Mouse (Mus musculus) left cerebral cortex, adult 9 months (tissue): ENCODE measurements at regions not wholly inside any gene's neighbourhood (a gene's known extent, or its start where the extent isn't known, plus 50 kb on each side); places are given as distances from the start of the nearest gene placed in this dataset.
"Not testable (repeated sequence)": the region's sequence is repeated elsewhere in the genome, so short reads cannot be mapped to it uniquely, and the experiment has no call there.

Source experiments
- DNase-seq, 2 experiments: peaks; one replicate each; pipeline ENCODE4 v3.0.0; 2022; ENCODE audit warnings: low spot score in 2 of 2

DNA sequence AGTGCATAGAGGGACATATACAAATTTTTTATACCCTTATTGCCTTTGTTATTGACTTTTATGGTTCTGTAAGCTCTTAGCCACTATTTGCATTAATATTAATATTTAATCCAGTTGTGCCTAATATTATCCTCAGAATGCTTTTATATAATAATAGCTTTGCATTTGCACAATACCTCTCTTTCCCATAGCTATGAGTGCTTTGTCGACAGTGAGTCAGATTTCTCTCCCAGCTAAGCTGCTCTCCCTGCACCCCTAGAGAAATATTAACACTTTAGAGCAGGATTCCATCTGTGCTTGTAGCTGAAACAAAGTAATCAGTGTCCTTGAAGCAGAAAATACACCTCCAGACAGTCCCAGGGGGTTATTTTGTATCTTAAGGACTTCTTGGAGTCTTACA is 288.6 kb upstream of the Arglu1 start:
- DNase-seq = no peak

DNA sequence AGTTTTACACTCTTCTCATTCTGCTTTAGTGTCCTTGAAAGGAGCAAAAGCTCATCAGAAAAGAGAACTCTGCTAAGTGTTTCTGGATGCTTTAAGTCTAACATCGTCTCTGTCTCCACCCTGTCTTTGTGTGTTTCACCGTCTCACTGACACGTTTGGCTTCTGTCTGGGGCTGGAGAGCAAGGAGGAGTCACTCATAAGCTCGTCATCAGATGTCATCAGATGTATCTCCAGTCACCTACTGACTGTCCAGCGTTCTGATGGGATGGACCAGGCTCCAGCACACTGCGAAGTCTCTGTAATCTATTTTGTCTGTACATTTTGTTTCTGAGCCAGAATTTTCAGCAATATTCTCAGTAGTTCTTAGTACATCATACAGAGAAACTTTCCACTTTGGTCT is 283.4 kb upstream of the Arglu1 start:
- DNase-seq = no peak

DNA sequence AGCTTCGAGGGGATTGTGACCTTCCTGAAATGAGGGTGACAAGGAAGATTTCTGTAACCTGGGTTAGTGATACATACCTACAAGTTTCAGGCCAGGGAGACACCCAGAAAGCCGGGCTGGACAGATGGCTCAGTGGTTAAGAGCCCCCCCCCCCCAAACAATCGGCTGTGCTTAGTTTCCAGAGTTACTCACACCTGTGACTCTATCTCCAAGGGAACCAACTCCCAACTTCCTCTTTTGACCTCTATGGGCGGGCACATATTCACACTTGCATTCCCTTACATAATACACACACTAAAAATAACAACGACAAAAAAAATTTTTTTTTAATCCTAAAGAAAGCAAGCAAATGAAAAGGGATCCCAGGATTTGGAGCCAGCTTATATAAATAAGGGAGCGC is 283.0 kb upstream of the Arglu1 start:
- no peak for DNase-seq

DNA sequence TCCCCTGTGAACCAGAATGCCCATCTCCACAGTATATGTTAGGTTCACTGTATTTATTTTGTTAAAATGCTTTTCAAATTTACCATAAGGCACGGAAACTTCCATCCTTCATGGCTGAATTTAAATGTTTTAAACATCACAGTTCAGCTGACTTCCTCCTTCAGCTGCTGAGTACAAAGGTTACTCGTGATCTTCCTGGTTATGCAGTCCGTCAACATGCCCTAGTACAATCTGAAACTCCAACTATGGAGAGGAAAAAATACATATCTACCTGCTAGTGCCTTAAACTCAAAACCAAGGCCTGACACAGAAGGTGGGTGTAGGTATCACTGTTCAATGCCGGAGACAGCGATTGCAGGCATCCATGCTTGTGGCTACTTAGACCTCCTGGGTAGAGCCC is 280.5 kb upstream of the Arglu1 start:
- DNase-seq = no peak

DNA sequence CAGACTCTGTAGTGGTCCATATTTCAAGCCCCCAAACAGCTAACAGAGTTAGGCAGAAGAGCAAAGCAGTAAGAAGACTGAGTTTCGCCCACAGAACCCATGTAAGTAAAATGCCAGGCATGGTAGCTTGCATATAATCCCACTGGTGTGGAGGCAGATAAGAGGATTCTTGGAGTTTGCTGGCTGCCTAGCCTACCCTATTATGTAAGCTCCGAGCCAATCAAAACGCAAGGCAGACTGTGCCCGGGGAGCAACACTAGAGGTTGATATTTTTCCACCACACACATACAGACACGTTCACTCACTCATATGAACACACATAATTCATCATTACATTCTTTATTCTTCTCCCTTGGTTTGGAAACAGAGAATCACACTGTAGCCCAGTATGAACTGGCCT is 280.0 kb upstream of the Arglu1 start:
- no peak for DNase-seq

DNA sequence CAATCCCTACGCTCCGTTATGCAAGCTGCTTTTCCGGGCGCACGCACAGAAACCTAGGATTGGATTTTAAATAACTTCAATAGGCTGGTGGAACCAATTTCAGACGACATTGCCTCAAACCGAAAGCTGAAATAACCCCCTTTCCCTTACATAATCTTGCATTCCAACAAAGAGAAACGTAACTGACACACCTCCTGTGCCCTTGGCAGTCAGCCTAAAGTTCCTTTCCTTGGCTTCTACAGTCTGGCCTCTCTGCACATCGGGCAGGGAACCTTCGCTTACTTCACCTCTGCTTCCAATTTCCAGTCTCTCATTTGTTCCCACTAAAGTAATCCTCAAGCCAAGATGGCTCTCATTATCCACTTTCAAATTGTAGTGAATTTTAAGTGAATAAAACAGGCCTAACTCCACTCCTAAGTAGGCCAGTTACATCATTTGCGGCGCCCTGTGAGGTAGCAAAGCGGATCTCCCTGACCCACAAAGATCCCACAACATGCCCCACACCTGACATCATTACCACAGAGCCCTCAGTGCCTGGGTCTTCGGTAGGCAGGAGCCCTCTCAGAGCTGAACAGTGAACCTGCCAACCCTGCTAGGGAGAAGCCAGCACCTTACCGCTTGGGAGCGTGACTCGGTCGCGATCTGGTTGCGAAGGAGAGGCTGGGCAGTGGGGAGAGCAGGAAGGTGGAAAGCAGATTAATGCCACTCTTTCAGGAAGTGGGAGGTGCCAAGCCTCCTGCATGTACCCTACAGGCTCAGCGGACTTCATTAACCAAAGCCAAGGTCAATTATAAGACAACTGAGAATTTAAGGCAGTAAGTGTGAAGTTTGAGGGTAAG is 279.0 kb upstream of the Arglu1 start:
- DNase-seq = no peak

DNA sequence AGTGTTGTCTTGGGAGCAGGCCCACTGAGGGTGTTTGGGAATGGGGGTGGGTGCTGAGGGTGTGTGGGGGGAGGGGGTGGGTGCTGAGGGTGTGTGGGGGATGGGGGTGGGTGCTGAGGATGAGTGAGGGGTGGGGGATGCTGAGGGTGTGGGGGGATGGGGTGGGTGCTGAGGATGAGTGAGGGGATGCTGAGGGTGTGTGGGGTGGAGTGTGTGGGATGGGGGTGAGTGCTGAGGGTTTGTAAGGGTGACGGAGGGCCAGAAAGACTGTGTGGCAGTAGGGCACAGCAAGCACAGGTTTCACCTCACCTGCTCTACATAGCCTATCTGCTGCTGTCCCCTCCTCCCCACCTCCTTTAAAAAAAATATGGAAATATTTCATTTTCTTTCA is 276.3 kb upstream of the Arglu1 start:
- no peak for DNase-seq

DNA sequence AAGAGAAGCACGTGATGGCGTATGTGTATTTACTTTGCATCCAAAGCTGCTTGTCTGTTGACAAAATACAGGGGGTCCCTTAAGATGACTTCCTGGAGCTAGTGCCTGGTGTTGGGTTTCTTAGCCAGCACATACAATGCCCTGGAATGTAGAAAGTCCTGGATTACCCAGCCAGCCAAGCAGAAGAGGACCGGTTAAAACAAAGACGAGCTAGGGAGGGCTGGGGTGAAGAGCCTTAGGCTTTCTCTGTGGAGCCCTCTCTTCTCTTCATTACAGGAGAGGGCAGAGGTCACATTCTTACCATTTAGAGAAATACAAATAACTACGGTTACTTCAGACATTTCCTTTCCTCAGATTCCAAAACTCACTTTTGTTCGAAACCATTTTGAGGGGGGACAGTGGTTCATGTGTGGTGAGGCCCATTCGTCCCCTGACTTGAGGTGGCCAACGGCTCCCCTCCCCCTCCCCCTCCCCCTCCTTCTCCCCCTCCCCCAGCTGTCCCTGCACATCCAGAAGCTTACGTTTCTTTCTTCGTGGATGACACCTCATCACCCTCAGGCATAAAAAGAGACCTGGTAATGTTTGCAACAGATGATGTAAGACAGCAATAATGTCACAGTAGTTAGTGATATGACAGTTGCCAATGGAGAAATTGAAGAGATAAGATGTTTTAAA is 275.8 kb upstream of the Arglu1 start:
- DNase-seq = no peak

DNA sequence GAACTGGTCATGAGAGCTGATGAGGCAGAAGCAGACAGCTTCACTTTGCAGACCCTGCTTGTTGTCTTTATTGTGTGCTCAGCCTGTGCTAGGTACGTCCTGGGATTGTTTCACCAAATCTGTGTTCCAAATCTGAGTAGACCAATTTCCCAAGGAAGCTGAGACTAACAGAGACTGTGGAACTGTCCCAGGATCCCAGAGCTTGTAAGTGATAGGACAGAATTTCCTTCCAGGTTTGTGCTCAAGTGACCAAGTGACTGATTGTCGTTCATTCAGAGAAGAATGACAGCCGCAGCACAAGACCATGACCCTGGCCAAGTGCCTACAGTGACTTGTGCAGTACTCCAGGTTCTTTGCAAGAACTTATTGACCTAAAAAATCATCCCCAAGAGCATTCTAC is 269.9 kb upstream of the Arglu1 start:
- no peak for DNase-seq

DNA sequence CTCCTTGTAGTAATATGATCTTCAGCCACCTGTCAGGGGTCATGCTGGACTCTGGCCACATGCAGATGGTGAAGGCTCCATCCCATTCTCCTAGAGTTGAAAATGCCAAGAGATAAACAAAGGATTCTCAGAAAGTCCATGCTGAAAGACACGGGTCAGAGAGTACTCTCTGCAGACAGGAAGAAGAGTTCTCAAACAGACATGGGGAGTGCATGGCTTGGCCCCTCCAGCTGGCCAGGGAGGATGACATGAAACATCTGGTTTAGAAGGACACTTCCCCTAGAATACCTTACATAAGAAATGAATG is 269.4 kb upstream of the Arglu1 start:
- DNase-seq = no peak

DNA sequence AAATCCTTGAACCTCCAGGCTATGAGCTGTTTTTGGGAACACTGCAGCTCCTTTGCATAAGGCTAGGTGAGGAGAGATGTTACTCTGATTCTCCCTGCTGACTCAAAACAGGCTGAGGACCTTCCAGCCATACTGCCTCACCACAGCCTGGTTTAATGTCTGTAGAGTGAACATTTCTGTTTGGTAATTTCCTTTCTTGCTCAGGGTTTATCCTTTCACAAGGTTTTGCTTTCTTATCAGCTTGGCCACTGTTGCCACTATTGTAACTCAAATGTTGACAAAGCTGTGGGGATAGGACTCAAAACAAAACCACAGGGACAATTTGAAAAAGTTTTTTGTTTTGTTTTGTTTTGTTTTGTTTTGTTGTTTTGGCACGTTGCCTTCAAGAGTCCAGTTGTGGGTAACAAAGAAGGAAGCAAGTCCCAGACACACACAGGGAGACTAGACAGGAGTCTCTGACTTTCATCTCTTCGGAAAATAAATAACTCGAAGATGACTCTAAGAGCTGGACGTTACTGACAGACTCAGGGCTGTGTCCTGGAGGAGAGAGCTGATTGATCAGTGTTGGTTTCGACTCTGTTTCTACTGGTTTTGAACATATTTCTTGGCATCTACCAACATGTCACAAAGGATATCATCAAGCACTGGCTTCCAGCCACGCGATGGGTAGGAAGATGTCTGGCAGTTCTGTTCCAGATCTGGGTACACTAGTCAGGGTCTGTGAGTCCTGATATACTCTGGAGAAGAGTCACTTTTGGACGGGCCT is 268.9 kb upstream of the Arglu1 start:
- DNase-seq = no peak

DNA sequence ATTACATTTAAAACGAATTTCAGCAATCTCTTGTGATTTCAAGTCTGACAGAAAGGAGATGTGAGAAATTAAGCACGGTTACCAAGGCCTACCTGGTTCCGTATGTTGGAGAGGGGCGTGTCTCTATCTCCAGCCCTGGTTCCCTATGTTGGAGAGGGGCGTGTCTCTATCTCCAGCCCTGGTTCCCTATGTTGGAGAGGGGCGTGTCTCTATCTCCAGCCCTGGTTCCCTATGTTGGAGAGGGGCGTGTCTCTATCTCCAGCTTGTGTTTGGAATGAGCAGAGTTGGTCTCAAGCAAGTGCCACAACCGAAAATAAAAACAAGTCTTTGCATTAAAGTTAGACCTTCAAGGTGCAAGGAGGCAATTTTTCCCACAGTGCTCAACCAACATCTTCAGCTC is 267.8 kb upstream of the Arglu1 start:
- not testable (repeated sequence) for DNase-seq

DNA sequence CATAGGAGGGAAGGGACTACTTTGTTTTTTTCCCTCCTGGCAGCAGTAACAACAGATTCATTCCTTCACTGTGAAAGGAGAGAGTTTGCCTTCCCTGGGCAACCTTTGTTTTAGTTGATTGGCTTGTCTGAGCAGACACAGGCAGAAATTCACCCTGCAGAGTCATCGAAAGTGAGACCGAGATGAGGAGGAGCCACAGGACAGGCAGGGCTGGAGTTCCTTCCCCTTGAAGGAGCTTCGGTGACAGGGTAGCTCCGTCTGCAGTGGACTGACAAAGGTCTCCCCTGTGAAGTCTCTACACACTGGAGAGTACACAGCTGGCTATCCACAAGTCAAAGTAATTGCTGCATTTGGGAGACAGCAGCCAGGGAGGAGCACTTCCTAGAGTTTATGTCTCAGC is 261.9 kb upstream of the Arglu1 start:
- no peak for DNase-seq

DNA sequence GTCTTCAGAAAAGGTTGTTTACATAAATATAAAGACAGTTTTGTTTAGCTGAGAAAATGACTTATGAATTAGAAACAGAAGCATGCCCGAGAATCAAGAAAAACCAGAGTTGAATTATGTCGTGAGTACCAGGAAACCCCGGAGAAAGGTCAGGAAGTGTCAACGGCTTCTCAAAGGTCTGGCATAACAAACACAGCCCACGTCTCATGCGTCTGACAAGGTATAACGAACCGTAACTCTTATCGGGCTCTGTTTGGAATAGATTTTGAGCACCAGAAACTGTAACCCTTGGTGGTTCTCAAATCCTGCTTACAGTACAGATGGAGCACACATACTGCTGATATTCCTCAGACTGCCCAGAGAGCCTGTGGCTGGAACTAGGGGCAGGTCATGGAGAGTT is 260.9 kb upstream of the Arglu1 start:
- DNase-seq = no peak

DNA sequence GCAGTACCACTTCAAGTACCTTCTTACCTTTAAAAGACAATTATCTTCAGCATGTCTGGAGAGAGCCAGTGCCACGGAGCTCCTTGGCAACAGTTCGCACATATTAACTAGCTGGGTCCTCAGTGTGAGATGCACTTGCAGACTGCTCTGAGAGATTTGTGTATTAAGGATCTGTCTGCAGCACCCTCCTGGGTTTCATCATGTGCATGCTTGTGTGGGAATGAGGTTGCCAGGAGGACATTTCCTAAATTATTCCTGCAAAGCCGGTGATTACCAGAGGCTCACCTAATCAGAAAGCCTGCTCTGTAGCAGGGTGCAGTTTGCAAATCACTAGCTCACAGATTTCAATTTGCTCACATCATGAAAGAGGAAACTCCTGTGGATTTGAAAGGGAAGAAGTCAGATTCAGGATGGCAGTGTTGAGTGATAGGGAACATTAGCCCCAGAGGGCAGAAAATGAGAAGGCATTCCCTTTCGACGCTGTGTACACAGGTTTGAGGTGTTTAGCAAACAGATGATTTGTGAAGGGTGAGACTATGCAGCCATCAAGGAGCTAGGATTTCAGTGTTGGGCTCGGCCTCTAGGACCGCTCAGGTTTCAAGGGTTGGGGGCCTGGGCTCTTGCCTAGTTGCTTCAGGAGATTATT is 257.3 kb upstream of the Arglu1 start:
- DNase-seq = no peak

DNA sequence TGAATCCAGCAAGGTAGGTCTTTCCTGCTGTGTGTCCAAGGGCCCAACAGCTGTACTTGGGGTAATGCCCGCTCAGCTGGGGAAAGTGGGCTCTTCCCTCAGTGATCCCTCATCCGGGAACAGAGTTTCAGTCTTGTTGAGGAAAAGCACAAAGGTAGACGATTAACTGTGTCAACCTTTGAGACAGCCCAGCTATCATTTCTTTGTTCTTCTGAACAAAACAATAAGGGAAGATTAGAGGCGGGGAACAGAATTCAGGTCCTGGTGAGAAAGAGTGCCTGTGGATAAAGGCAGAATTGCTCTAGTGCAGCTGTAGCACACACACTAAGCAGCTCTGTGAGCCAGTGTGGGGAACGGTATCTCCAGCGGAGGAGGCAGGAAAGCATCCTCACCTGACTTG is 252.7 kb upstream of the Arglu1 start:
- DNase-seq = no peak

DNA sequence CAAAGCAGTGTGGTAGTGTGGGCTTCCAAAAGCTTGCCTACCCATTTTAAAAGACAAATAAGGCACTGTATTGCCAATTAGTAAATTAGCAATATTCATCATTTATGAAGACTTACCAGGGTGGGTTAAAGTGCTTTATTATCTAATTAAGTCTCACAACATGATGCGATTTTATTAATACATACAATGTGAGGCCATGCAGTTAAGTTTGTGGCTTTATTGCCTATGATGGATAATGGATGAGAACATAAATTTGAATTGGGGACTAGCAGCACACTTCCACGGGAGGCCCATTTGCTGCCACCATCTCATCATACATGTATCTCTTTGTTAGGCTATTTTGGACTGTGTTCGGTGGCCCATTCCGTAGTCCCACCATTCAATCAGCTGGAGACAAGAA is 250.6 kb upstream of the Arglu1 start:
- no peak for DNase-seq

DNA sequence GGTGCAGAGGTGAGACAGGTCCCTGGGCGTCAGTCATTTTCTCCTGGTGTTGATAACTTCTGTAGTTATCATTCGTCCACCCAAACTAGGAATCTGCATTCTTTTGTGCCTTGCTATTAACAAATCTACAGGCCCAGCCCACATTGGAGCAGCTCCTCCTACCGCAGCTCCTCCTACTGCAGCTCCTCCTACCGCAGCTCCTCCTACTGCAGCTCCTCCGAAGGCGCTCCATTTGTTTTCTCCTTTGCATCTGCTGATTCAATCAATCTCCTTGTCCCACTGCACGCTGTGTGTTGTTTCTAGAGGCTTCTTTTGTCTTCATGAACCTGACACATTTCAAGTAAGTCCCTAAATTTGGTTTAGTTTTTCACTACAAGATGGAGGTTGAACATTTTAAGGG is 248.2 kb upstream of the Arglu1 start:
- no peak for DNase-seq

DNA sequence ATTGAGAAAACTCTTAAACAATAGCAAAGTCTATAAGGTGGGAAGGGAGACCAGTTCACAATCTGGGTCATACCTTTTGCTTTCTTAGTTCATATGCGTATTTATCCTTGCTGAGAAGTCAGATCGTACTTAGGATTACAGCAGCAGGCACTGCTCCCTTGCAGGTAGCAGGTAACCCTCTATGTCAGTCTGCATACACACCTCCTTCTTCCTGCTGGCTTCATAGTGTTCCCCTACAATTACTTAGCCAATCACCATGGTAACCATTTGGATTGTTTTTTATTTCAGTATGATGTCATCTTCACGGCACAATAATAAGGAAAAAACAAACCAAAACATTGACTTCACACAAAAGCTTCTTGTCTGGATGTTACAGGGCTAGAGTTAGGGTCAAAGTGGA is 242.1 kb upstream of the Arglu1 start:
- DNase-seq = no peak

DNA sequence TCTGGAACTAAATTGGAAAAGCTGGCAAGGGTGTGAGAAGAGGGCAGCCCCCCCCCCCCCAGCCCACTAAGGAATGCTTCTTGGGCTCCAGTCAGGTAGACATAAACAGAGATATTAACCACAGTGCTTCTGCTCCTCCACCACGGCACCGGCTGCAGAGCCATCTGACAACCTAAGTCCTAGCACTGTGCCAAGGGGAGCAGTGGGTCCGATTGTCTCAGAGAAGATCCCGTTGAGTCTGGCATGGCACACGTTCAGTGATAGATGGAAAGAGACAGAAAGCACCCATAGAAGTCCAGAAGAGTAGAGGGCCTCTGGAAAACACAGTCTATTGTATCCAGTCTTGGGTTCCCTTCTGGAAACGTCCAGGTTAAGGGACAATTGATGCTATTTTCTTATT is 241.4 kb upstream of the Arglu1 start:
- no peak for DNase-seq

DNA sequence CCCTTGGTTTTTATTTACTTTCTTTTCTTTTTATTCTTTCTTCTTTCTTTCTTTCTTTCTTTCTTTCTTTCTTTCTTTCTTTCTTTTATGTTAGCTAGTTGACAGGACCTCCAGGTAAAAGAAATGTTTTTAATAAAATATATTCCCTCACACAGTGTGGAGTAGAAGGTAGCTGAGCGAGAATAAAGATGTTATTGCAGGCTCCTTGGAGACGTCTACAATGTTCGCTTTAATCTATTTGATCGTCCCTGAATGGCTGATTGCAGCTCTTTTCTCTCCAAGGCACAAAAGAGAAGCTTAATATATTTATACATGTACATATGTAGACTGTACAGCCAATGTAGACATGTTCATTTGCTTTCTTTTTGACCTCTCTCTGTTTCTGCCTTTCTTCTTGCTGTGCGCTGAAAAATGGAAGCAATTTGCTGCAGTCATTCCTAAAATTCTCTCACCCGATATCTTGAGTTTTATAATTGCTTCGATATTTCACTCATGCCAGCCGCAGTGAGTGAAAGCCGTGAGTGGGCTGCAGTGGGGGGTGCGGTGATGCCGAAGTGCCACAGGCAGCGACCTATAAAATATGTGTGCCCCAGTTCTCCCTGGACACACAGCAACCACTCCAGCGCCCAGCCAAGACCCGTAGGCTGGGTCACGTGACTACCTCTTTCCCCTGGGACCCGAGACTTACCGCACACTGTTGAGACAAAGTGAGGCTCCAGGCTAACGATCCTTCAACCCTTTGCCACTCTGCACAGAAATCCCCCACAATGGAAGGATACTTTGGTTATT is 237.9 kb upstream of the Arglu1 start:
- DNase-seq = no peak

DNA sequence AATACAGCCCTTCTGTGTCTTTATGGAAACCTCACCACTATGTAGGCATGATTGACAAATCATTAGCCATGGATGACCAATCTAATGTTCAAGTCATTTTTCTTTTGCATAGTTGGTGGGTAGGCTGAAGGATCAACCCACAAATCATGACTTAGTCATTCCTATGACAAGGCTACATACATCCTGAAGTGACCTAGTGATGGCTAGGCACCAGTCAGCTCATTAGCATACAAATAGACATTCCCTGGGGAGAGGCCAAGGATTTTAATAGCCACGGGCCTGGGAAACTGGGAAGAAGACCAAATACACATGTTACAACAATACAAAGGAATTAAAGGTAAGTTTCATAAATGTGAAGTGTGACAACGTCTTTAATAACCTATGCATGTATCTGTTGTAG is 231.1 kb upstream of the Arglu1 start:
- DNase-seq = no peak
